Mouse (Mus musculus): ENCODE measurements around the gene Hbp1.

The Hbp1 gene

DNA sequence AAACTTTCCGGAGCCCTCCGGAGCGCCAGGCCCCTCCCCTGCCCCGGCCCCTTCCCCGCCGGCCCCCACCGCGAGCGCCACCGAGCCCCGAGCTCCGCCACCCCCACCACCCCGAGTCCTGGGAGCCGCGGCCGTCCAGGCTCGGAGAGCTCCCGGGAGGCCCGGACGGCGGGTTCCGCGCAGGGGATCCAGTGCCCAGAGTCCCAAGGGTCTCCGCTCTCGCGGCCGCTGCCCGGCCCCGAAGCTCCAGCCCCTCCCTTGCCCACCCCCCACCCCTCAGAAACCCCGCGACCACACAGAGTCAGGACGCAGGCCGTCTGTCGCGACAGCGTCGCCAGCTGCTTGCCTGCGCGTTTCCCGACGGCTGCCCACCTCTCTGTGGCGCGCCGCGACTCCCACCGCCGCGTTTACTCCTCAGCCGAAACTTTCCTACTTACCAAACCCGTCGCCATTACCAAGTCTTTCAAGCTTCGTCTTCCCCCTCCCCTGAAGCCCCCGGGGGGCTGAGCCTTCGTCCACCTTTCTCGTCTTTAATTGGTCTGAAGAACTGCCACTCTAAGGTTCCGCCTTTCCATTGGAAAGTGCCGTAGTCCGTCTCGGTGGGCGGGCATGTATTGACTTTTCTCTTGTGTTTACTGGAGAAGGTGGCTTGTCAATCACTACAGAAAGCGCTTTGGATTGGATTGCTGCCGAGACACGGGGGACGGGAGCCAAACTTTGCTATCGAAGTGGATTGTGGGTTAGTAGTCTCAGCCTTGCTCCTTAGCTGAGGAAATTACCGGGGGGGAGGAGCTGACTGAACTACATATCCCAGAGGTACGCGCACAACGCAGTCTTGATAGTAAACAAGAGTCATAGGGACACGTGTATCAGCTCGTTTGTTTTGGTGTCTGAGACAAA lies at the start of gene Hbp1:
Gene Hbp1 (minus strand): TSS at position 777 of the 900 bp plus-strand sequence.
- DNase-seq (ENCODE audit: low spot score): peak; percentile 100

DNA sequence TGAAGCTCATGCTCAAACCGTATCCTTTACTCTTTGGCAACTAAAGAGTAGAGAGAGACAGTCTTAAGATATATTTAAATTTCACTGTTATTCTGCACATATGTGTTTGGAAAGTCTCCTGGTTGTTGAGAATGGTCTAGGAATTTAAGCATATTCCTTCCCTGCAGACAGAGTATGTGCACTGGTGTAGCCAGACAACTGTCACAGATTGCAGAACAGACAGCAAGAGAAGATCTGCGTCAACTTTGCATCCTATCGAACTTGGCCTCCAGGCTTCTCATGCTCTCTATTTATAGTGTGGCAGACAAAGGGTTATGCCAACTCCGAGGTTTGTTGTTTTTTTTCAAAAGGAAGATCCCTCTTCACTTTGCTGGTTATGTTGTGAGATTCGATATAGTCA lies 48.4 kb upstream of the Hbp1 start:
- DNase-seq (ENCODE audit: low spot score): no peak

DNA sequence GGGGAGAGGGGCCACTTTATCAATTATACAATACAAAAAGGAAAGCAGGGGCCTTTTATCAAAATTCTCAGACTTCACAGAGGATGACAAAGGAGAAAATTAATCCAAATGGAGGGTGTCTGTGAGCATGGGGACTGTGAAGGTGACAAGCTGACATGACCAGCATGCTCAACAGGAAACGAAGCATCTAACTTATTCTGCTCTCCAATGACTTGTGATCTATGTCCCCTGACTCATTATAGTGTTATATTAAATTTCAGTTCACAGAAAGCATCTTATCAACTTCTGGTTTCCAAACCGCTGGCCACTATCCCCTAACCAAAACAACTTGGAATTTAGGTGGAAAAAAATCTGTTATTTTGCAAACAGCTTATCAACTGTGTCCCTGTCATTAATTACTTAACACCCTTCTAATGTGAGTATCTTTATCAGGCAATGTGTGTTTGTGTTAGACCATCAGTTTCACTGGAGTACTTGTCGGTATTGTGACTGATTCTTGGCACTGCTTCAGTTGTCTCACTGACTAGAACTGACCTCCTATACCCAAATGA lies 47.1 kb upstream of the Hbp1 start:
- DNase-seq (ENCODE audit: low spot score): no peak

DNA sequence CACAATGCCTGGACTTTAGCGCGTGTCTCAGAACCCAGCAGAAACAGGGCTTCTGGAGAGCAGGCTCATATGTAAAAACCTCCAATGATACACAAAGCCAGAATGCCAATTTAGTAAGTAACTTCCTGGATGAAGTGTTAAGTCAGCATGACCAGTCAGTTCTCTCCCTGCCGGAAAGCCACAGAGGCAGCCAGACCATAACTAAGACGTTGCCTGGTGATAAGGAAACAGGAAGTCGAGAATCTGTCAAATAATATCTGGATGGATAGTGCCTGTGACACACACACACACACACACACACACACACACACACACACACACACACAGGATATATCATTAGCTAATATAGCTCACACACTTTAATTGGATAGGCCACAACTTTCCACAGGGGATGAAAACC lies 46.5 kb upstream of the Hbp1 start:
- DNase-seq (ENCODE audit: low spot score): no peak

DNA sequence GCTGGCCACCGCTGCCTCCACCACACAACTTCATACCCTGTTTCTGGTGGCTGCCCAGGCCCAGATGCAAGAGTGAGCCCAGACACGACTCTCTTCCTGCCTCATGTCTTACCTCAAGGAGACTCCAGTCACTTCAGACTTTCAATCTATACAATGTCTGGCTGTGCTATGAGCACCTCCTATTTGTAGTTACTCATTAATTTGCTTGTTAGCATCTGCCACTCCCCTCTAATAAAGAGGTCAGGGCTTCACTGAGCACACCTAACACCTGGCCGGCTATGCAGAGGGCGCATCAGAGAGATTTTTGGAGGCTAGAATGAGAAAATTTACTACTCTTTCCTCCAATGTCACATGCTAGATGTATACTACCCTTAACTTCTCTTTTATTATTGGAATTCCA lies 40.2 kb upstream of the Hbp1 start:
- no peak for DNase-seq (ENCODE audit: low spot score)

DNA sequence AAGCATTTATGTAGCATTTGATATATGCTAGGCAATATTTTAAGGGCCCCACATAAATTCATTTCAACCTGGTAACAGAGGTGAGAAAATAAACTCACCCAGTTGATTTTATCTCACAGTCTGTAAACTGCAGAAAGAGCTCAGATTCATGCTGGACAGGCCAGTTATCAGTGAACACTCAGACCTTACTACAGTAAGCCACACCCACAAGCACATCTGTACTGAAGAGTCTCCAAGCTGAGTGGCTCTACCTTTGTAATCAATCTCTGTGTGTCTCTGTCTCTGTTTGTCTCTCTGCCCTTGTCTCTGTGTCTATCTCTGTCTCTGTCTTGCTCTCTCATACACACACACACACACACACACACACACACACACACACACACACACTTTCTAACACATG lies 39.4 kb upstream of the Hbp1 start:
- DNase-seq (ENCODE audit: low spot score): no peak

DNA sequence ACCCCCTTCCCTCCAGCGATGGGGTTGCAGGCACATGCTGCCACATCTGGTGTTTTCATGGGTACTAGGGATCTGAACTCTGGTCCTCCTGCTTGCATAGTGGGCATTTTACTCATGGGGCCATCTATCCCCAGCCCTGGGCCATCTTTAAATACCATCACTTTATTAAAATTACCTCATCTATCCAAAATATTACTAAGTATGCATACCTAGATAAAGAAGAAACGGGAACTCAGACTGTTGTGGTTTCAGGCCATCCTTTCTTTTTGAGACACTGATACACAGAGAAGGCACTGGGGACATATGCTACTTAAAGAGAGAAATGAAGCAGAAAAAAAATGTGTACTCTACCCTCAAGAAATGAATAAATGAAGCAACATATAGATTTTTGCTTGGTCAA lies 36.1 kb upstream of the Hbp1 start:
- no peak for DNase-seq (ENCODE audit: low spot score)

DNA sequence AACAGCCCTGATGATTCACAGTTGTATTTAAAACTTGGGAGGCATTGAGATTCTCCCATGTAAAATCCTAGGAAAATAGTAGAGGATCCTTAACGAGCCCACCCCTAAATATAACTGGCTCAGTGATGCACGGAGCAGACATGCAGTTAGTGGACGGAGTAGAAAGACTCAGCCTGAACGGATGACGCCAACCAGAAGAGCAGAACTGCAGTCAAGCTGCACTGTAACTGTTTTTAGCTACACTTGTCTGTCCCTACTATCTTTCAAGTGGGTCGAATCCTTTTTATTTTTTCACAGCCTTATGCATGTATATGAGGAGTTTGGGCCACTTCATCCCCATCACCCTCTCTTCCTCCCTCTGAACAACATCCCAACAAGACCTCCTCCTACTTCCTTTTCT lies 35.4 kb upstream of the Hbp1 start:
- no peak for DNase-seq (ENCODE audit: low spot score)

DNA sequence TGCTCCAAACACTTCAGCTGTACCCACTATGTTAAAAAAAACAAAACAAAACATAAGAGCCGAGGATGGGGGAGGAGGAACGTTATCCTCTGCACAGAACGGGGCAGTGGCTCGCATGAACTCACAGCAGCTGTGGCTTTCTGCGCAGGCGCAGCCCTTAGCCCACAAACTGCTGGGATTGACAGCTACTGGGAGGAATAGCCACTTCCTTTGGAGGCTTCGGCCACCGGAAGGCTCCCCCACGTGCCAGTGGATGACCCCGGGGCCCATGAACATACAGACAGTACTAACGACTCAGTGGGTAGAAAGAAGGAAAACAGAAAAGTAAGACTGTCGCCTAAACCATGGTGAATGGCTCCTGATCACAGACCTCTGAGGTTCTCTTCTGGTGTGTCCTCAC lies 34.3 kb upstream of the Hbp1 start:
- no peak for DNase-seq (ENCODE audit: low spot score)

DNA sequence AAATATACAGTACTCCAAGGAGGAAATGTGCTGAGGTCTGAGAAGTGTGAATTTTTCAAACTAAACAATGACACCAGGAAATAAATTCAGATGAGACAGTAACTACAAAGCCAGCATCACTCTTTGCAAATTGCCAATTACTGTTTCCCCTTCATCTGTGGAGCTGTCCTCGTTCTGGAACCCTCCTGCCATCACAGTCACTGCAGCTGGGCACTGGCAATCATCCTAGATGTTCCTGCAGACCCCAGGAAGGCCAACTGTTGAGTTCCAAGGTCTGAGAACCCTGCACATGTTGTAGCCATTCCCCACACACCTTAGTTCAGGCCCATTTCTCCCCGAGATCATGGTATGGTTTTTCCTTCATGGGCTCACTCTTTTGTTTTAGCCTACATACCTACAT lies 33.9 kb upstream of the Hbp1 start:
- no peak for DNase-seq (ENCODE audit: low spot score)

DNA sequence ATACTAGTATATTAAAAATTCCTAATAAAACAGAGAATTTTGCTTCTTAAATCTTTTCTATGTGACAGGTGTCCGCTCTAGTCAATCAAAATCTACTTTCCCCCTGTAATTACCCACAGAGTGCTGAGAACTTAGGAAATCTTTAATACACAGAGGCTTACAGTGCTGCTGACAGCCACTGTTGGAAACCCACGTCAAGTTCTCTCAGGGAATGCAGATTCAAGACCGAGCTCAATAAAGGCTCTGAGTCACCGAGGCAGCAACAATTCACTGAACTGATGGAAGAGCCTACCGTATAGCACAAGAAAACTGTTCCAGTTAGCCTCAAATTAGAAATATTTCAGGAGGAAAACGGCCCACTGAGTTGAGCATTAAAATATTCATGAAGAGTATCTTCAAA lies 33.4 kb upstream of the Hbp1 start:
- DNase-seq (ENCODE audit: low spot score): no peak

DNA sequence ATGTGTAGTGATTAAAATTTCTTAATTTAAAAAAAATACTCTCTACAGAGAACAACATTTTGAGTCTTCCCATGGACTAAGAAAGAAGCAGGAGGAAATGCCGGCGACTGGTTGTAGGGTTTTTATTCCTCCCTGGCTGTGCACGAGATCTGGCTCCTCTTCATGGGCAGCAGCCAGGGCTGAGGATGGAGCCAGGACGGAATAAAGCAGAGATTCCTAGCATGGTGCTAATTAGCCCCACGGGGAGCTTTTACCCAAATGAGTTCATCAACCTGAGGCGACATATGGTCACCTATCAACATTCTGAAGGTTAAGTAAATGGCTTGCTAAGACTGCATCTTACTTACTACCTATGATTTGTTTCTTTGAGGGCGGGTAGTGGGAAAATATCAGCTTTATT lies 32.9 kb upstream of the Hbp1 start:
- DNase-seq (ENCODE audit: low spot score): no peak

DNA sequence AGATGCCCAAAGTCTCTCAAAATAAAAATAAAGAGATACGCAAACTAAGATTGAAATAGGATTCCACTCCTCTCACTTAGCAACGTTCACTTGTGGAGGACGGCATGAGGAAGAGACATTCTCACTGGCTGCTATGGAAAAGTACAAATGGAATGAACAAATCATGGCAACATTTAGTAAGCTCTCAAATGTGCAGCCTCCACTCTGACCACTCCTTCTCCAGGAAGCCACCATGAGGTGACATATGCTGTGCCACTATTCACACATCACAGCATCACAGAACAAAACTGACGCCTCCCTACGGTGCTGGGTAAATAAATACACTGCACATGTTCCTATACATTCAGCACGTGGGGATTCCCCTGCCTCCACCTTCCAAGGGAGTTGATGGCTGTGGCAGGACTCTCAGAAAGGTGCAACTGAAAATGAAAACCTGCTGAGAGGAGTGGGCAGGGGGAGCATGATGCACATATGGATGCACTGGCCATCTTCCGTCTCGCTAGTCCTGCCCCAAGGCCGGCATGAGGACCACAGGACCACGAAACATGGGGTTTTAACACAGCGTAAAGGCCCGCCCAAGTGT lies 27.4 kb upstream of the Hbp1 start:
- peak; percentile 28 for DNase-seq (ENCODE audit: low spot score)

DNA sequence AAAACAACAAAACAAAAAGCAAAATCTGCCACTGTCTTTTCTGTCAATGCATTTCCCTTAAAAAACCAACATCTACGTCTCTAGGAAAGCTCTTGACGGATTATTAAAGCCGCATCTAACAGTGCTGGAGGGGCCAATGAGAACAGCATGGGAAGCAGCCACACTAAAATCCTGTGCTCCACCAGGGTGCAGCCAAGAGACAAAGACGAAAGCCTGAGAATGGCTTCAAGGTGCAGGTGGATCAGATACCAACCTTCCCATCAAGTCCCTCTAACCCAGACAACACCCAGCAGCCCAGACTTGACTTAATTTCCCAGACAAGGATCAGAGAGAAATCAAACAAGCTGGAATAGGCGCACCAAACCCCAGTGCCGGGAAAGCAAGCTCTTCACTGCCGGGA lies 26.2 kb upstream of the Hbp1 start:
- DNase-seq (ENCODE audit: low spot score): peak; percentile 43

DNA sequence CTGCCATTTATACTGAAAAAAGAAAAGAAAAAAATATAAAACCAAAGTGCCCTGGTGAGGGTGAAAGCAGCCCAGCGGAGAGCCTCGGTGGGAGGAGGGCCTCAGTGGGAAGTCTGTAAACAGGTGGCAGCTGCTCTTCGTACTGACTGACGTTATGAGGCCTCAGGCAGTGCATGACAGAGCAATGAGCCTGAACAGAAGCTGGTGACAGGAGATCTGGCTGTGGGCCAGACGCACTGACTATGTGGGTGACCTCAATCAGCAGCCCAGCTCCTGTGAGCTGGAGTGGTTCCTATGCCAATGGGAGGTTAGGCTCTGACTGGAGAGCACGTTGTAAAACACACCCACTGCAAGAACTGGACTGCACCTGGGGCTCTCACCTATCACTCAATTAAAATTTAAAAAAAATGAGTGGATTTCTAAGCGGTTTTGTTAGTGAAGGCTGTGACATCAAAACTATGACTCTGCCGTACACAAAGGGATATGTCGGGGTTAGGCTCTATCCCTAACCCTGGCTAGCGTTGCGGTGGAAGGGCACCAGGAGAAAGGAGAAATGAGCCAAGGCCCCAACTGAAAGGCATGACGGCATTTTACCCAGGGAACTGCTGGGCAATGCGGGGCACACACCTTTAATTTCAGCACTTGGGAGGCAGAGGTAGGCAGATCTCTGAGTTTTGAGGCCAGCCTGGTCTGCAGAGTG lies 23.3 kb upstream of the Hbp1 start:
- DNase-seq (ENCODE audit: low spot score): no peak

DNA sequence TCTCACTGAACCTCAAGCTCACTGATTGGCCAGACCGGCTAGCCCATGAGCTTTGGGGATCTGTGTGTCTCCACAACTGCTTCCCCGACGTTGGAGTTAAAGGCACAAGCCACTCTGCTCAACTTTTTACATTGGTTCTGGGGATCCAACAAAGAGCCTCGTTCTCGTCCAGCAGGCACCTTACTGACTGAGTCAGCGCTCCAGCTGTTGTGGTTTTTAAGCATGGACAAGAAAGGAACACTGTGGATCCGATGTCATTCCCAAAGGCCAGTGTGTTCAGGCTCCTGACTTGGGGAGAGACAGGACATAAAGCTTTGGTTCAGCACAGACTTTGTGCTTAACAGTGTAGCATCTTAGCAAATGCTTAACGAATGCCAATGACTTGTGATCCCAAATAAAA lies 21.2 kb upstream of the Hbp1 start:
- no peak for DNase-seq (ENCODE audit: low spot score)

DNA sequence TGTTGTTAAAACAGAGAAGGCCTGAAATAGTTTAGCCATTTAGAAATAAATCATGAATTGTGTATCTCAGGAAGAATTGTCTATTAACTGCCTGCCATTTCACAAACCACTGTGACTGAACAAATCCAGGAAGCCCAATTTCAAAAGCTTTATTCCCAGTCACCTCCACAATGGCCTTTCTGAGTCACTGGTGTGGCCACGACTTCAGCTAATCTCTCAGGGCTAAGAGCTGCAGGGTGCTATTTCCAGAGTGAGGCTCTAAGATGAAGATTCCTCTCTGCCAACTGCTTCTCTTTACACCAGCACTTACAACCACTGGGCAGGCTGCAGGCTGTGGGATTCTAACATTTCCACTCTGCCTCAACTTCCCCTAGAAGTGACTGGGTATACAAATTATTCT lies 18.8 kb upstream of the Hbp1 start:
- DNase-seq (ENCODE audit: low spot score): no peak

DNA sequence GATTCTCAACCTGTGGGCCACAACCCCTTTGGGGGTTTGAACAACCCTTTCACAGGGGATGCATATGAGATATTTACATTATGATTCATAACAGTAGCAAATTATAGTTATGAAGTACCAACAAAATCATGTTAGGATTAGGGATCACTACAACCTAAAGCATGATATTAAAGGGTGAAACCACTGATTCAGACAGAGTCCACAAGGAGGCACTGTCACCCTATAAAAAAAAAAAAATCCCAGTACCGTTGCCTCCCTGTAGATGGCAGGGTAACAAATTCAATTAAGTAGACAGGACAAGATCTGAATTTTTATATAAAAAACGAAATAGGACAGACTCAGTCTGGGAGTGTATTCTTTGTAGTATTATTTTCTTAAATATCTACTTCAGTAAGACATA lies 17.2 kb upstream of the Hbp1 start:
- peak; percentile 82 for DNase-seq (ENCODE audit: low spot score)

DNA sequence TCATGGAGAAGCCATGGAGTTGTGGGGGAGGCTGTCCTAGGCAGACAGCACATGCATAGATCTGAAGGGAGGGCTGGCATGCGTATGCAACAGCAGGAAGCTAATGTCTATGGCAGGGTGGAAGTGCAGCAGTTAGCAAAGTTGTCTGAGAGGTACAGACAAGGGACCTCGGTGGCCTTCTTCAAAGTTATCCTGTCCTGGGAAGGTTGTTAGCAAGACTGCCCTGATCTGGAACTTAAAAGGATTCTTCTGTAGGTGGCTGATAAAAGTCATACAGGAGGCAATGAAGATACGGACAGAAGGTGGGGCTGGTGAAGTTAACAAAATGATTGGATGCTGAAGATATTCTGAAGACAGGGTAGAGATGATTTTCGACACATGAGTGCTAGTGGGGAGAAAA lies 16.1 kb upstream of the Hbp1 start:
- no peak for DNase-seq (ENCODE audit: low spot score)

DNA sequence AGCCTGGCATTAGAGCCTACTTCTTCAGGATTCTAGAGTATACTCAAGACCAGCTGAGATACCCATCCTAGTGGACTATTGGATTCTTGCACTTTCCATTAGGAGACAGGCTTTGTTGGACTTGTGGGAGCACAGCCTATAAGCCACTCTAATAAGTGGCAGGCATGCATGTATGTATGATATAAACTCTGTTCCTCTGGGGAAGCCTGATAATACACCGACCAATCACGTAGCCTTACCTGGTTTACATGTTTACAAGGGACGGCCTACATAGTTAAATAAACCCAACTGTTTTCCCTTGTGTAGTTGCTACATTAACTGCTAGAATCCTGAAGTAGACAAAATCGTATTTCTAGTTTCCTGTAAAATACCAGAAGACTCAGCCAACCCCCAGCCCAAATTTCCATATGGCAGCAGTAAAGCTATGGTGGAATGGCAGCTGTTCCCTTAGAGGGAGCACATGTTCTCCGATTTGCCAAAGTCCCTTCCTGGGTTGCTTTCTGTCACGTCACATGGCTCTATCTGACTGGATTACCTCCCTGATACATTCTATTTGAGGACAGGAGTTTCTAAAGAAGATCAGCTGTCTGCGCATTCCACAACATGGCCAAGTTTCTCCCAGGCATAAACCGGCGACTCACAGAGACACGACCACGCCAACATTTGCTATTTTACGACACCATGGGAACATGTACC lies 15.3 kb upstream of the Hbp1 start:
- no peak for DNase-seq (ENCODE audit: low spot score)

DNA sequence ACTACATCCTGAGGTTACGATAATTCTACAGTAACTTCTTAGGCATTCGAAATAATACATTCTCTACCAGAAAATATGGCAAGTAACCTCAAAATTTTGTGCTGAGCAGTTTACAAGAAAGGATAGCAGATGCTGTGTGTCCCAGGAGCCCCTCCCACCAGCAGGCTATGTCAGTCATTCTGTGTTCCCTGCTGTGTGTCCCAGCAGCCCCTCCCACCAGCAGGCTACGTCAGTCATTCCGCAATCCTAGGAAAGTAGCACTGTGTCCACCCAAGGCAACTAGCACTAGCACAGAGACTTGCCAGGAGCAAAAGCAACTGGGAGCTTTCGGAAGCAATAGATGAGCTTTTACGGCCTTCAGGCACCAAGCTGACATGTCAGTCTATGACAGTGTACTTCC lies 13.7 kb upstream of the Hbp1 start:
- no peak for DNase-seq (ENCODE audit: low spot score)

DNA sequence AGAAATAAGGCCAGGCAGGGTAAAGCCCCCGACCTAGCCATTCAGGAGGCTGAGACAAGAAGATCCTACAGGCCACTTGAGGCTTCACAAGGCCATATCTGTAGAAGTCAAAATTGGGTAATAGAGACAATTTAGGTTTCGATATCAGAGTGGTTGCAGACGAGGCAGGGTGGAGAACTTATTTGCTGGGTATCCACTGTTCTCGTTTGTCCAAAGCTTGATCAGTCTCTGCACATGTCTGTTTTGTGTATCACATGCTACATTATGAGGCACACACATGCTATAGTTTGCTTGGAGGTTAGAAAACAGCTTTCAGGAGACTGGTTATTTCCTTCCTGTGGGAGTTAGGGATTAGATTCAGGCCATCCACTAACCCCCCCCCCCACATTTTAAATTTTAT lies 5.5 kb upstream of the Hbp1 start:
- DNase-seq (ENCODE audit: low spot score): no peak

Data from embryo, embryonic 10.5 days (tissue).